Mouse (Mus musculus) embryo, embryonic 10 days (tissue): Measurements from ENCODE around the gene Ubxn10.
A peak's percentile ranks its signal among the peaks of the same experiment; 100 is the strongest.

Experiments
- DNase-seq: peaks from one replicate; pipeline ENCODE4 v3.0.0-alpha.2; 2015; ENCODE audit warnings: low spot score

The Ubxn10 gene

GRCm38 (mm10) chr4:138737031-138737430 lies at the start of gene Ubxn10:
Gene Ubxn10, minus strand, starts transcription at chr4:138737167.
- DNase-seq, result no peak

GRCm38 (mm10) chr4:138786141-138786540 lies 49.2 kb upstream of the Ubxn10 start:
- no peak for DNase-seq

- DNase-seq, result no peak
Observed at GRCm38 (mm10) chr4:138785721-138786120, 48.8 kb upstream of the Ubxn10 start.

- no peak for DNase-seq
Observed at GRCm38 (mm10) chr4:138782098-138782497, 45.1 kb upstream of the Ubxn10 start.

- DNase-seq, result no peak
Observed at GRCm38 (mm10) chr4:138780300-138780699, 43.3 kb upstream of the Ubxn10 start.

GRCm38 (mm10) chr4:138777417-138778407 lies 40.7 kb upstream of the Ubxn10 start:
- no peak for DNase-seq

- DNase-seq, result no peak
Observed at GRCm38 (mm10) chr4:138775435-138775834, 38.5 kb upstream of the Ubxn10 start, which contains the start of gene Pla2g2d. Gene Pla2g2d, plus strand, starts transcription at chr4:138775735.

- DNase-seq, result no peak
Observed at GRCm38 (mm10) chr4:138772386-138772785, 35.4 kb upstream of the Ubxn10 start.

GRCm38 (mm10) chr4:138771970-138772369 lies 35.0 kb upstream of the Ubxn10 start:
- DNase-seq, result no peak

GRCm38 (mm10) chr4:138762266-138762665 lies 25.3 kb upstream of the Ubxn10 start:
- DNase-seq, result no peak

- DNase-seq, result no peak
Observed at GRCm38 (mm10) chr4:138757416-138757815, 20.4 kb upstream of the Ubxn10 start, which contains the start of gene Pla2g2f. Gene Pla2g2f, minus strand, starts transcription at chr4:138757626.

GRCm38 (mm10) chr4:138755983-138756382 lies 19.0 kb upstream of the Ubxn10 start:
- DNase-seq, result no peak

GRCm38 (mm10) chr4:138755439-138755838 lies 18.5 kb upstream of the Ubxn10 start:
- no peak for DNase-seq

GRCm38 (mm10) chr4:138754432-138754831 lies 17.5 kb upstream of the Ubxn10 start:
- no peak for DNase-seq

- no peak for DNase-seq
Observed at GRCm38 (mm10) chr4:138753608-138754007, 16.6 kb upstream of the Ubxn10 start.

GRCm38 (mm10) chr4:138752603-138753002 lies 15.6 kb upstream of the Ubxn10 start:
- DNase-seq, result no peak

GRCm38 (mm10) chr4:138748369-138749072 lies 11.6 kb upstream of the Ubxn10 start:
- DNase-seq, result peak; percentile 71

GRCm38 (mm10) chr4:138747851-138748250 lies 10.9 kb upstream of the Ubxn10 start:
- DNase-seq, result no peak

GRCm38 (mm10) chr4:138746866-138747265 lies 9.9 kb upstream of the Ubxn10 start:
- DNase-seq, result no peak

- peak; percentile 72 for DNase-seq
Observed at GRCm38 (mm10) chr4:138745884-138746283, 8.9 kb upstream of the Ubxn10 start.

GRCm38 (mm10) chr4:138739136-138739851 lies 2.3 kb upstream of the Ubxn10 start:
- DNase-seq, result peak; percentile 64

- DNase-seq, result no peak
Observed at GRCm38 (mm10) chr4:138734863-138735262, 2.1 kb downstream of the Ubxn10 start.
